Mouse (Mus musculus): ENCODE results near the gene Ttc28. TPM values are rescaled to one million over a fixed set of nuclear protein-coding genes. Genes with fewer than 3 reads are reported as not detected.

Ttc28 gene
- polyA plus RNA-seq, 1 experiment from 2014 or later: 2.9 TPM

DNA sequence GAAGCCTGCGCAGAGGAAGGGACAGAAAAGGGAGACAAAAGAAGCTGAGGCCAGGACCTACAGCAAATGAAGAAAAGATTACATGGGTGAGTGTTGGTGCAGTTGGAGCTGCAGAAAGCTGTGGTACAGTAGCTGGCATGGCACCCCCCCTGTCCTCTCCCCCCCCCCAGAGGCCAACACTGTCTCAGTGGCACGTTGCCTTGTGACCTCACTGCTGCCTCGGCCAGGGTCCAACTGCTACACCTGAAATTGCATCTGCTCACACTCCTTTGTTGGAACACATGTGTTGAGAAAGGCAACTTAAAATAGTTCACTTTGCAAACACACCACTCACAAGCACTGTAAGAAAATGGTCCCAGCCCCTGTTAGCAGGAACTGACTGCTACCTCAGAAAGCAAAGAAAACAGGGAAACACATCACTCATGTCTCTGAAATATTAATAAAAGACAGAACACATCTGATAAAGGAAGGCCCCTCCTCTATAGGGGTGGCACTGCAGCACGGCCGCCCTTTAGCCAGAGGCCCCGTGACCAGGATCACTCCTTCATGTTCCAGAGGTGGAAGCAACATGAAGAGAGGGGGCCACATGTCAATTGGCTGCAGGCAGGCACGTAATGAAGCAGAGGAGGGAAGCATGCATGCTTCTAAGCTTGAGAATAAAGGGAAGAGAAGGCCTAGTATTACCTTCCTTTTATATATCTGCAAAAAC, 301.8 kb downstream of the Ttc28 start:
- WGBS: 51% methylated on average over 7 of the region's 7 CpGs
- H3K9me3 ChIP-seq (ENCODE audit: control insufficient read depth): no peaks in the 10 kb centered on the region
- no peak overlapping the region for H3K4me3 ChIP-seq (ENCODE audit: low read depth, low read length)
- H3K27me3 ChIP-seq (replicated peaks; ENCODE audit: control insufficient read depth, insufficient read depth, low read length): no peaks in the 10 kb centered on the region
- H3K4me2 ChIP-seq (replicated peaks; ENCODE audit: low read depth): no peak overlapping the region; the same call in 1 of the 2 replicates
- TF ChIP-seq CTCF (IDR thresholded peaks at IDR 0.05; ENCODE audit: low read depth): no peak
- H3K36me3 ChIP-seq (ENCODE audit: control insufficient read depth, insufficient read depth): 0 out of 2 replicates have a peak, but pooled peaks cover 4% of the 10 kb centered on the region
- ATAC-seq: 0 out of 2 replicates have a peak, but pooled peaks have one; percentile 39
- H3K27ac ChIP-seq (ENCODE audit: low read depth, low read length): no peak overlapping the region
- no peak overlapping the region for H3K9ac ChIP-seq (ENCODE audit: low read depth, low read length)
- H3K4me1 ChIP-seq (replicated peaks; ENCODE audit: control insufficient read depth, insufficient read depth, low read length): peaks cover 6% of the 10 kb centered on the region; the same call in 1 of the 2 replicates

DNA sequence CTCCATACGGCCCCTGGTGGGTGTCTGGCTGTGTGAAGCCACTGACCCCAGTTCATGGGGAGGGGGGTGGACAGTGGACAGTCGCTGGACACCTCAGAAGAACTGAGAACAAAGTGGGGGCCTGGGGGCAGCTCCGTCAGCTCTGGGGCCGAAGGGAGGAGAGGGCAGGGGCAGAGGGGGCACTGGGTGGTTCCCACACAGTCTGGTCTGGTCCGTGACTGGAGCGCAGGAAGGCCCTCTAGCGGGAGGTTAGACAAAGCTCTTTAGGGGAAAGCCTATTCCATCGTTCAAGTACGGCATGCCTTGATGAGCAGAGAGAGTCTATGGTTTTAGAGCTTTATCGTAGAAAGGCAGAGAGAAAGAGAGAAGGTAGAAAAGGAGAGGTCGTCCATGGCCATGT, 307.0 kb downstream of the Ttc28 start:
- TF ChIP-seq CTCF (IDR thresholded peaks at IDR 0.05; ENCODE audit: low read depth): peak; percentile 54
- Histone ChIP-seq H3K9ac (ENCODE audit: low read depth, low read length) (no peak overlapping the region), H3K4me3 (ENCODE audit: low read depth, low read length) (no peak overlapping the region), H3K36me3 (ENCODE audit: control insufficient read depth, insufficient read depth) (0 out of 2 replicates have a peak, but pooled peaks cover 4% of the 10 kb centered on the region), H3K9me3 (ENCODE audit: control insufficient read depth) (no peaks in the 10 kb centered on the region), H3K4me1 (replicated peaks; ENCODE audit: control insufficient read depth, insufficient read depth, low read length) (no peaks in the 10 kb centered on the region), H3K4me2 (replicated peaks; ENCODE audit: low read depth) (no peak overlapping the region), H3K27ac (ENCODE audit: low read depth, low read length) (no peak overlapping the region), H3K27me3 (replicated peaks; ENCODE audit: control insufficient read depth, insufficient read depth, low read length) (no peaks in the 10 kb centered on the region)
- ATAC-seq: no peak
- WGBS: 55% methylated on average over 11 of the region's 11 CpGs

DNA sequence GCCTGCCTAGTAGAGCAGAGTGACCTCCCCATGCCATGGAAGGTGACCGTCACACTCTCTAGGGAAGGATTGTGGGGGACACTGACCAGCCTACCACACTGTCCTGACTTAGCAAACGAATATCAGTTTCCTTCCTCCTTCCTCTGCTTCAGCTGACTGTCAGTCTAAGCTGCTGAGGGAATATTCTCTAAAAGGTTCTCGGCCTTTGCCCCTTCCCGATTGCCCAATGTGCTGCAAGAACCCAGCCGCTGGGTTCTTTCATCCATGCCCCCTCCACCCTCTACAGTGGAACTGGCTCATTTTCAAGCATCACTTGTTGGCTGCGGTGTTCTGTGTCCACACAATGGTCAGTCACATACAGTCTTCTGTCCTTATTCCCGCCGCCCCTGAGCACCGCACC, 312.4 kb downstream of the Ttc28 start:
- H3K9me3 ChIP-seq (ENCODE audit: control insufficient read depth): no peaks in the 10 kb centered on the region
- H3K4me2 ChIP-seq (replicated peaks; ENCODE audit: low read depth): no peak overlapping the region
- H3K27me3 ChIP-seq (replicated peaks; ENCODE audit: control insufficient read depth, insufficient read depth, low read length): no peaks in the 10 kb centered on the region
- H3K36me3 ChIP-seq (ENCODE audit: control insufficient read depth, insufficient read depth): no peaks in the 10 kb centered on the region
- TF ChIP-seq CTCF (IDR thresholded peaks at IDR 0.05; ENCODE audit: low read depth): no peak
- no peak for ATAC-seq
- H3K27ac ChIP-seq (ENCODE audit: low read depth, low read length): no peak overlapping the region
- 76% methylated on average over 9 of the region's 9 CpGs for WGBS
- H3K9ac ChIP-seq (ENCODE audit: low read depth, low read length): no peak overlapping the region
- no peak overlapping the region for H3K4me3 ChIP-seq (ENCODE audit: low read depth, low read length)
- H3K4me1 ChIP-seq (replicated peaks; ENCODE audit: control insufficient read depth, insufficient read depth, low read length): no peaks in the 10 kb centered on the region; the same call in 1 of the 2 replicates

DNA sequence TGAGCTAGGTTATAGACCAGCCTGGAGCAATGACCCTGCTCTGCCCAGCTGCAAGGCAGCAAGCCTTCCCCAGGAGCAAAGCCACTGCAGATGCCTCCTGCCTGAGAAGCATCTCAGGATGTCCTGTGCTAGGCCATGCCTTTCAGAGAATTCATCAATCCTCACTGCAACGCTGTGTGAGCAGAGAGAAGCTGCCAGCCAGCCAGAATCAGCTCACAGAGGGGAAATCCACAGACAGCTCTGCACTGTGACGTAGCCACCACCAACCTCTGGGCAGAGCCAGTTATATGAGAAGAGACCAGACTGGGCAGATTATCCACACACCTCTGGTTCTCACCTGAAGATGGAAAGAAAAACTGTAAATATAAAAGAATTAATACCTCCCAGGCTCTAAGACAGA, 315.2 kb downstream of the Ttc28 start:
- no peak overlapping the region for H3K4me2 ChIP-seq (replicated peaks; ENCODE audit: low read depth)
- 65% methylated on average over 2 of the region's 2 CpGs for WGBS
- H3K36me3 ChIP-seq (ENCODE audit: control insufficient read depth, insufficient read depth): no peaks in the 10 kb centered on the region
- no peaks in the 10 kb centered on the region for H3K9me3 ChIP-seq (ENCODE audit: control insufficient read depth)
- H3K4me3 ChIP-seq (ENCODE audit: low read depth, low read length): no peak overlapping the region
- H3K27me3 ChIP-seq (replicated peaks; ENCODE audit: control insufficient read depth, insufficient read depth, low read length): no peaks in the 10 kb centered on the region
- no peaks in the 10 kb centered on the region; the same call in 1 of the 2 replicates for H3K4me1 ChIP-seq (replicated peaks; ENCODE audit: control insufficient read depth, insufficient read depth, low read length)
- TF ChIP-seq CTCF (IDR thresholded peaks at IDR 0.05; ENCODE audit: low read depth): no peak
- H3K27ac ChIP-seq (ENCODE audit: low read depth, low read length): no peak overlapping the region
- H3K9ac ChIP-seq (ENCODE audit: low read depth, low read length): no peak overlapping the region
- no peak for ATAC-seq

DNA sequence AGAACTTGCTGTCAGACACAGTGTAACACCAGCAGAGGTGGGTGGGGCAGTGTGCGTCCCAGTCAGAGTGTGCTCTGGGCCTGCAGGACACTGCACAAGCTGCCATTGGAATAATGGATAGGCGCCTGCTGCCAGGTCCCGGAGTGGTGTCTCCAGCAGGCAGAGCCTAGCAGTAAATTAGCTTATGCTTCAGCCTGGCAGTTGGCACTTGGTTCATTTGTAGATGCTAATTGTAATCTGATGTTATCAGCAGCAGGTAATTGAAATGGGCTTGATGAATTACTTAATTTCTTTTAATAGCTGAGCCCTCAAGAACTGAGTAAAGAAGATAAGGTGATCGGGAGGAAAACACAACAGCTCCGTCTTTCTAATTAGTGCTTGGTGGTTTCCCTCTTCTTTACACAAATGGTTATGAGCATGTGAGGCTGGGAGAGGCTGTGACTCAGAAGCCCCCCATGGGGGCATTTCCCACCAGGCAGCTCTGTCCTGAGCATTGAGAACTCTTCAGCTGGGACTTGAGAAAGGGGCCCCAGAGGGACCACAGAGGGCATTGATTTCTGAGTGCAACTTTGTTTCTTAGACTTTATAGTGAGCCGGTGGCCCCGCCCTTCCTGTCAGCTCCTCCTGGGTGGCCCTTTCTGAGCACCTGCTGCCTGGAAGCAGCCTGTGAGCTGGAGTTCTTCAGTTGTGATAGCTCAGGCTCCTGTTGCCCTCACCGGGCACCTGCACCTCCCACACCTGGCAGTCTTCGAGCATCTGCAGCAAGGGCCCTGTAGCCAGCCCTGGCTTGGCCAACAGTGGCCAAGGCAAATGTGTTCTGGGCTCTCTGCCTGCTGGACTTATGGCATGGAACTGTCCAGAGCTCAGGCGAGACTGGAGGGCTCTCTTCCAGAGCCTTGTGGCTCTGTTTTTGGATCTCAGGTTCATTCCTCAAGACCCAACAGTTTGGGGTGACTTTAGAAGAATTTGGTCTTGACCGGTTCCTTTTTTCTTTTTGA, 316.2 kb downstream of the Ttc28 start:
- H3K27me3 ChIP-seq (replicated peaks; ENCODE audit: control insufficient read depth, insufficient read depth, low read length): no peaks in the 10 kb centered on the region
- H3K36me3 ChIP-seq (ENCODE audit: control insufficient read depth, insufficient read depth): no peaks in the 10 kb centered on the region
- no peak for TF ChIP-seq CTCF (IDR thresholded peaks at IDR 0.05; ENCODE audit: low read depth)
- no peak overlapping the region for H3K4me2 ChIP-seq (replicated peaks; ENCODE audit: low read depth)
- no peak overlapping the region for H3K9ac ChIP-seq (ENCODE audit: low read depth, low read length)
- H3K4me1 ChIP-seq (replicated peaks; ENCODE audit: control insufficient read depth, insufficient read depth, low read length): no peaks in the 10 kb centered on the region; the same call in 1 of the 2 replicates
- no peak overlapping the region for H3K27ac ChIP-seq (ENCODE audit: low read depth, low read length)
- H3K4me3 ChIP-seq (ENCODE audit: low read depth, low read length): no peak overlapping the region
- peak; percentile 53; the same call in 1 of the 2 replicates for ATAC-seq
- H3K9me3 ChIP-seq (ENCODE audit: control insufficient read depth): no peaks in the 10 kb centered on the region
- WGBS: 49% methylated on average over 11 of the region's 11 CpGs

DNA sequence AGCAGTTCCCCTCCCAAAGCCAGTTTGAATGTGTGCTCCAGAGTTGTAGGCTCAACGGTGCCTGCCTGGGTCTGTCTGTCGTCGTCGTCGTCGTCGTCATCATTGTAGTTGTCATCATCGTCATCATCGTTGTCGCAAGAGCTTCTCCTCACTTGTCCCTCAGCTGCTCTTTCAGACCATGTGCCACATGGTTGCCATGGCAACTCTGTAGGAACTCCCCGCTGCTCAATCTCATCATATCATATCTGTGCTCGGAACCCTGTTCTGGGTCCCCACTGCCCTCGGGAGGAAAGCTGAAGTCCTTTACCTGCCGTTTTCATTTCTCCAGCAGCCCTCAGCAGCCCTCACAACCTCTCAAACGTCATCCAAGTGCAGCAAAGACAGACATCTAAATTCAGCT, 318.1 kb downstream of the Ttc28 start:
- no peak overlapping the region for H3K9ac ChIP-seq (ENCODE audit: low read depth, low read length)
- no peak overlapping the region for H3K4me3 ChIP-seq (ENCODE audit: low read depth, low read length)
- H3K27me3 ChIP-seq (replicated peaks; ENCODE audit: control insufficient read depth, insufficient read depth, low read length): no peaks in the 10 kb centered on the region
- no peaks in the 10 kb centered on the region for H3K9me3 ChIP-seq (ENCODE audit: control insufficient read depth)
- ATAC-seq: no peak
- no peaks in the 10 kb centered on the region for H3K36me3 ChIP-seq (ENCODE audit: control insufficient read depth, insufficient read depth)
- H3K4me1 ChIP-seq (replicated peaks; ENCODE audit: control insufficient read depth, insufficient read depth, low read length): no peaks in the 10 kb centered on the region; the same call in 1 of the 2 replicates
- no peak overlapping the region for H3K27ac ChIP-seq (ENCODE audit: low read depth, low read length)
- no peak overlapping the region for H3K4me2 ChIP-seq (replicated peaks; ENCODE audit: low read depth)
- 87% methylated on average over 15 of the region's 15 CpGs for WGBS
- no peak for TF ChIP-seq CTCF (IDR thresholded peaks at IDR 0.05; ENCODE audit: low read depth)

Measured in intestine, postnatal 0 days (tissue).